Mouse (Mus musculus) adrenal gland (tissue): ENCODE measurements around the gene Fbxl21.

ENCODE experiments used
- intact Hi-C: fragments of 180-260 bp; cut with DNase I; formaldehyde crosslinking; loops from one replicate; pipeline ENCODE4 v1.15.1; 2025

Fbxl21 gene

DNA sequence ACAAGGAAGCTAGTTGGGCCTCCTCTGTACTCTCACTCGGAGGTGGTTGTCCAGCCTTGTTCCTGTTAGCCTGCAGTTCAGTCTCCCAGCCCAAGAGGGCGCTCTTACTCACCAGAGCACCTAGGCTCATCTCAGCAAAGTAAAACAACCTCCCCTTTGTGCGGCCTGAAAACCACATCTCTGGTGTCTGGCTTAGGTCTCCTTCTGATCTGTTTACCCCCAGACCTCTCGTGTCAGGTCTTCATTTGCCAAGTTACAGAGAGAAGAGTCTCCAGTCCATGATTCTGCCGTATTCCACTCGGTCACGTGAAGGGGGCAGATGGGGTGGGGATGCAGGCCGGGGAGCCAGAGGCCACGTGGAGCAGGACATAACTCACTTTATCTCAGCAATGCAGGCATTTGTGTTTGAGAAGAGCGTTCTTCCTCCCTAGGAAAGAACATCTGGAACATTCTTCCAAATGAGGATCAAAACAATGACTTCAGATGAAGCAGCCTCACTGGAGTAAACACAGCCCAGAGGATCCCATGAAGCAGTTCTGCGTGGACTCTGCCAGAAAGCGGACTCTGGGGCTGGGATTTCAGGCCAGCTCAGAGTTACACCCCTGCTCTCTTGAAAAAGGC lies 53.5 kb downstream of the Fbxl21 start:
- intact Hi-C loops: loop anchor here (2.0 kb wide), 2 partner anchors 65 to 159 kb away; no protein-coding TSS in a partner anchor

DNA sequence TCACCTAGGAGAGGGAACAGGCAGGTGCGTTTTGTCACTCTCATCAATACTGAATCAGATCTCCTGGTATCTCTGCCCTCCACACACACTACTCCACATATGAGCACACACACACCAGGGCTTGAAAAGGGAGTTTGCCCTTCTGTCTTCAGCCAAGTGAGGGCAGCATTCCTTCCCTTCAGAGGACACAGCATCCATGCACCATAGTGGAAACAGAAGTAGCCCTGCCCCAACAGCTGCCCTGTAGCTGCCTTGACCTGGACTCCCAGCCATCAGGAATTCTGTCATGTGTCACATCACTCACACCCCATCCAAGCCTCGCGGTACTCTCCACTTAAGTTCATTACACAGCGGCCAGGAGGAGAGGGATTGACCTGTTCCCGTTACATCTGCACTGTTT lies 55.8 kb downstream of the Fbxl21 start:
- intact Hi-C loops: no loop called here

- intact Hi-C loops: no loop called here
These were observed 58.2 kb downstream of the Fbxl21 start for GRCm38 (mm10) chr13:56580450-56580849.

GRCm38 (mm10) chr13:56581512-56581911 lies 59.2 kb downstream of the Fbxl21 start:
- intact Hi-C loops: no loop called here

GRCm38 (mm10) chr13:56581961-56582434 lies 59.7 kb downstream of the Fbxl21 start:
- intact Hi-C loops: no loop called here

- intact Hi-C loops: no loop called here
These were observed 60.4 kb downstream of the Fbxl21 start for GRCm38 (mm10) chr13:56582720-56583119.

- intact Hi-C loops: no loop called here
These were observed 63.8 kb downstream of the Fbxl21 start for GRCm38 (mm10) chr13:56586046-56586445.
